Mouse (Mus musculus) inflammation-experienced regulatory T-cells (primary cell): ENCODE measurements around the gene Itprid1. TPM values are rescaled to one million over a fixed set of nuclear protein-coding genes. Genes with fewer than 3 reads are reported as not detected.

Experiments
- polyA plus RNA-seq, 2 experiments: library from polyadenylated mRNA; unstranded; fragments of 100-300 nt; shearing (Covaris generic); gene quantifications; one replicate each; pipeline ENCODE4 v1.2.1; 2017

The Itprid1 gene
- polyA plus RNA-seq: under 1 TPM; 0.07 to 0.18 TPM

GRCm38 (mm10) chr6:55836650-55837320 is at the start of gene Itprid1:
Gene Itprid1 (plus strand): TSS chr6:55836895.

GRCm38 (mm10) chr6:56017291-56017994 is 180.7 kb downstream of the Itprid1 start, which contains the start of gene Ppp1r17:
Gene Ppp1r17 (plus strand): TSS chr6:56017497.

Other genes starting within 250 kb of the Itprid1 start
- gene Neurod6, start 155.6 kb upstream of the Itprid1 start, polyA plus RNA-seq: not detected
- not detected for gene Ppp1r17, start 180.6 kb downstream of the Itprid1 start, polyA plus RNA-seq